ENCODE assay signal across 18 mouse cellular contexts in the genomic region with DNA sequence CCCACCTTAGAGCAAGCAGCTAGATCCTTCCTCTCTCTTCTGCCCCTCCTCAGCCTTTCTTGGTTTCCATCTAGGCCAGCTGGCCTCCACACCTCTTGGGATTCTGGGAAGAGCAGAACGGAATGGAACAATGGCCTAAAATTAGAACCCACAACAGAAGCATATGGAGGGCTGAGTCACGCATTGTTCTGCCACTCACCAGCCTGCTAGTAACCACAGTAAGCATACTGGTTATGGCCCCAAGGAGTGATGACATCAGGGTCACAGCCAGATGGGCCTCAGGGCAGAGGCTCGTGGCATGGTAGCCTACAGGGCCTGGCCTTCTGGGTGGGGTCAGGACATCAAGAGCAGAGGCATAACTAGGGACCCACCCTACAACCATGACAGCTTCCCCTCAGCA. TPM values are rescaled to one million over a fixed set of nuclear protein-coding genes. Genes with fewer than 3 reads are reported as not detected.
DNase-seq lines count a peak whose midpoint lies in the region.
"Had no signal": no experiment of that assay in that cellular context is flagged by ENCODE, and none has a peak within 500 bp of the region (broad histone marks: within the 10 kb centered on the region; RNA-seq: fewer than 3 reads in every experiment).

No protein-coding gene starts in this region.

- DNase-seq in layer of hippocampus, adult 11-12 months (ENCODE audit: low spot score), result peak; percentile 19
- no peak for DNase-seq in layer of hippocampus, postnatal 10 days (ENCODE audit: low spot score in 2 of 2)
- peak; percentile 19 for DNase-seq in right cerebral cortex, adult 18-20 months
- DNase-seq in right cerebral cortex, postnatal 14 days, result no peak
- DNase-seq in 416B (ENCODE audit: low read depth), result peak; percentile 23
- DNase-seq in brain, adult 2 months (ENCODE audit: low read depth, low spot score), result peak; percentile 68
- no peak for DNase-seq in kidney, adult 9 months
- DNase-seq in adrenal gland, adult (ENCODE audit: inconsistent age in 2 of 2, low spot score in 1 of 2), result no peak
- DNase-seq: adrenal gland, adult 2 months; adrenal gland, postnatal 36 days; cerebellum, adult 9-10 months; heart, postnatal 14 days; kidney, adult 2 months; kidney, postnatal 4 days; layer of hippocampus, postnatal 36 days; liver had no signal

RNA-seq across cellular contexts. Expression of gene Cyp26b1, which starts 58.8 kb away (rescaled TPM):
- total RNA-seq in layer of hippocampus, postnatal 10 days (2021), result 10 to 100 TPM; 30.9 to 31.0 TPM
- total RNA-seq: common myeloid progenitor, adult 5-6 weeks; megakaryocyte, adult 5-6 weeks had no signal

Comparison
In these comparisons a context has a peak if more than half of its experiments do, and no peak if none do; other contexts are left out.
1. DNase-seq: peak in layer of hippocampus, adult 11-12 months (single experiment), right cerebral cortex, adult 18-20 months (single experiment), 416B (single experiment) and brain, adult 2 months (single experiment); none in layer of hippocampus, postnatal 10 days (0 of 2), right cerebral cortex, postnatal 14 days (single experiment), kidney, adult 9 months (single experiment) and adrenal gland, adult (0 of 2).